Mouse (Mus musculus) neural tube, embryonic 15.5 days (tissue): ENCODE measurements at regions not wholly inside any gene's neighbourhood (a gene's known extent, or its start where the extent isn't known, plus 50 kb on each side); places are given as distances from the start of the nearest gene placed in this dataset.
"Not testable (repeated sequence)": the region's sequence is repeated elsewhere in the genome, so short reads cannot be mapped to it uniquely, and the experiment has no call there.

Experiments used
- ATAC-seq: fragments of 200-750 bp; cut with Nextera tagmentation; 2 replicates; pipeline ENCODE4 v1.8.0; 2017; ENCODE audit warnings: mild to moderate bottlenecking, moderate TSS enrichment, moderate library complexity; ENCODE audit not compliant: low FRiP score
- H3K27ac ChIP-seq: fragments of 300-500 bp; sonication (generic); replicated peaks from 2 replicates; pipeline ENCODE4 v1.5.1; 2015; ENCODE audit warnings: mild to moderate bottlenecking, inconsistent platforms
- H3K27me3 ChIP-seq: fragments of 300-500 bp; sonication (generic); replicated peaks from 2 replicates; pipeline ENCODE4 v1.6.1; 2015; ENCODE audit warnings: inconsistent platforms
- H3K36me3 ChIP-seq: fragments of 300-500 bp; sonication (generic); 2 replicates; pipeline ENCODE4 v1.6.1; 2015; ENCODE audit warnings: inconsistent platforms
- H3K4me1 ChIP-seq: fragments of 300-500 bp; sonication (generic); 2 replicates; pipeline ENCODE4 v1.6.1; 2015; ENCODE audit warnings: inconsistent platforms
- H3K4me2 ChIP-seq: fragments of 300-500 bp; sonication (generic); 2 replicates; pipeline ENCODE4 v1.6.1; 2015; ENCODE audit warnings: inconsistent platforms, mild to moderate bottlenecking, moderate library complexity
- H3K4me3 ChIP-seq: fragments of 300-500 bp; sonication (generic); replicated peaks from 2 replicates; pipeline ENCODE4 v1.5.1; 2015; ENCODE audit warnings: mild to moderate bottlenecking, inconsistent platforms
- H3K9ac ChIP-seq: fragments of 300-500 bp; sonication (generic); replicated peaks from 2 replicates; pipeline ENCODE4 v1.6.1; 2015; ENCODE audit warnings: mild to moderate bottlenecking, inconsistent platforms
- H3K9me3 ChIP-seq: fragments of 300-500 bp; sonication (generic); replicated peaks from 2 replicates; pipeline ENCODE4 v1.6.1; 2016; ENCODE audit warnings: inconsistent platforms
- WGBS: fragments of 180-500 bp; shearing (Covaris S2); methylation state at CpG from one replicate; pipeline ENCODE4 v1.1.7; 2015; ENCODE audit warnings: mixed read lengths; 5-methylcytosine and 5-hydroxymethylcytosine counted together

DNA sequence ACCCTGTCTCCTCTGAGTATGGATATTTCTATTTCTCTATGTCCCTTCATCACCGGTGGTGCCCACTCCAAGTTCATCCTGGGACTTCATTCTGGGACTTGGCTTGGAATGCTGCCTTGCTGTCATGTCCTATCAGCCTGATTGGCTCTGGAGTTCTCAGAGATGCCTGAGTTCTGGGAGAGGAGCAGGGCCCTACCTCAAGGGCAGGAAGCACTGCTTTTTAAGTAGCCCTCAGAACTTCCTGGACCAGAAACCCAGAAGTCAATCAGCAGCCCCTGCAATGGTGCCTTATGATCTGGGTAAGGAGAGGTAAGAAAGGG lies 228.2 kb upstream of the Zfp703 start:
- WGBS, result 95% methylated on average over 1 of the region's 1 CpGs
- no peak for ATAC-seq
- Histone ChIP-seq H3K9me3 (no peaks in the 10 kb centered on the region), H3K4me1 (peaks cover 30% of the 10 kb centered on the region), H3K27me3 (peaks cover 17% of the 10 kb centered on the region), H3K36me3 (no peaks in the 10 kb centered on the region), H3K27ac (no peak overlapping the region; the same call in 1 of the 2 replicates), H3K4me2 (no peak overlapping the region), H3K9ac (no peak overlapping the region), H3K4me3 (no peak overlapping the region)

- Histone ChIP-seq H3K9ac (no peak overlapping the region), H3K27me3 (peaks cover 11% of the 10 kb centered on the region), H3K9me3 (no peaks in the 10 kb centered on the region), H3K4me3 (no peak overlapping the region), H3K4me2 (no peak overlapping the region), H3K4me1 (peaks cover 30% of the 10 kb centered on the region), H3K36me3 (no peaks in the 10 kb centered on the region), H3K27ac (no peak overlapping the region)
- no peak for ATAC-seq
- WGBS, result 98% methylated on average over 1 of the region's 1 CpGs
Measured at GRCm38 (mm10) chr8:26750120-26750519, 227.0 kb upstream of the Zfp703 start.

DNA sequence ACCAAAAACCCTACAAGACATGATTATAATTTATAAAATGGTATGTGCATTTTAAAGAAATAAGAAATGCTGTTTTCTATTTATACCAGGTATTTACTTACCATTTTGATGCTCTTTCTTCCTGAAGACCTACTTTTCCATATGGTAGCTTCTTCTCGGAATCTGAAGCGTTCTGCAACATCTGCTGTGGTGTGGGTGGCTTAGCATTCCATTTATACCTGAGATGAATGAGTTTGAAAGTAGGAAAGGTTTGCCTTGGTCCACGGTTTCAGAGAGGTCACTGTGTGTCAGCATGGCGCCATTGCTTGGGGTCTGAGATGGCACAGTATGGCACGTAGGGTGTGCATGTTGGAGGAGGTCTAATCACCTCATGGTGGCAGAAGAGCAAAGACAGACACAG lies 225.5 kb upstream of the Zfp703 start:
- WGBS, result 94% methylated on average over 5 of the region's 5 CpGs

GRCm38 (mm10) chr8:26756452-26756851 lies 220.7 kb upstream of the Zfp703 start:
- H3K36me3 ChIP-seq, result no peaks in the 10 kb centered on the region

More for the DNA sequence above, 225.5 kb upstream of the Zfp703 start:
- Histone ChIP-seq H3K36me3 (no peaks in the 10 kb centered on the region), H3K4me1 (peaks cover 28% of the 10 kb centered on the region), H3K4me3 (no peak overlapping the region), H3K4me2 (no peak overlapping the region), H3K27me3 (peaks cover 5% of the 10 kb centered on the region; the same call in 1 of the 2 replicates), H3K9ac (no peak overlapping the region), H3K27ac (no peak overlapping the region), H3K9me3 (no peaks in the 10 kb centered on the region)
- no peak for ATAC-seq

GRCm38 (mm10) chr8:26760726-26761125 lies 216.4 kb upstream of the Zfp703 start:
- Histone ChIP-seq H3K4me3 (no peak overlapping the region), H3K4me2 (no peak overlapping the region), H3K9me3 (no peaks in the 10 kb centered on the region), H3K27ac (no peak overlapping the region), H3K36me3 (no peaks in the 10 kb centered on the region), H3K4me1 (peaks cover 11% of the 10 kb centered on the region), H3K9ac (no peak overlapping the region), H3K27me3 (no peaks in the 10 kb centered on the region)
- ATAC-seq, result no peak
- WGBS, result 95% methylated on average over 1 of the region's 1 CpGs

More at GRCm38 (mm10) chr8:26756452-26756851, 220.7 kb upstream of the Zfp703 start:
- WGBS, result 77% methylated on average over 2 of the region's 2 CpGs
- H3K27ac ChIP-seq, result no peak overlapping the region
- no peaks in the 10 kb centered on the region for H3K9me3 ChIP-seq
- ATAC-seq, result no peak
- no peak overlapping the region for H3K4me2 ChIP-seq
- no peaks in the 10 kb centered on the region; the same call in 1 of the 2 replicates for H3K27me3 ChIP-seq
- no peak overlapping the region for H3K4me3 ChIP-seq
- no peak overlapping the region for H3K9ac ChIP-seq
- no peaks in the 10 kb centered on the region for H3K4me1 ChIP-seq

DNA sequence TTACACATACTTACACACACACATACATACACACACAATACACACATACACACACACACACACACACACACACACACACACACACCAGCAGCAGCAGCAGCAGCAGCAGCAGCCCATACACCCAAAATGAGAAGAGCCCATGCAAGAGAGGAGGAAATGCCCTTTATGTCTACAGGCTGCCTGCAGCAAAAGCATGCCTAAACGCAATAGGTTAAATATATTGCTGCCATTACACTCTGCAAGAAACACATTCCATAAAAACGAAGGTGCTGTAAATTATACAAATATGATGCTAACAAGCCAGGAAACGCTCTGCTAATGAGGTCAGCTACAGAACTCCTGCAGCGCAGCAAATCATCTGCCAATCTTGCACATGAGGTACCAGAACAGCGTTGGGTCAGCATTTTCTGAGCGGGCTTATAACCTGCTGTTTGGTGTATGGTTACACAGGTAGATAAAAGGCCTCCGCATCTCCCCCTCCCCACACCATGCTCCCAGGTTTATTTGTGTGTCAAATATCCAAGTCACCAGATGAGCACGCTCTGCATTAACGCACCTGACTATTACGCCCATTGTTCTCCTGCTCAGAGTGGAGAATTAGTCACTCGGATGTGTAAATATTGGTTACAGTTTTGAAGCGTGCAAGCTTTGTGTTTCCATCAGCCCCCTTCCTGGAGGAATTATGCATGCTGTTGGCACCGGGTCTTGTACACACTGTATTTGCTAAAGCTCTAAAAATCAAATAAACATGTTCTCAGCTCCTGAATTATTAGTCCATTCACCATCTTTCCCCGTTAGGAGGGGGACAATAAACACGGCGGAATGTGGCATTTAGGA lies 214.0 kb upstream of the Zfp703 start:
- no peak overlapping the region for H3K4me3 ChIP-seq
- peak overlapping the region; percentile 15; the same call in 1 of the 2 replicates for H3K4me2 ChIP-seq
- peak overlapping the region; percentile 63 for H3K27ac ChIP-seq
- peak; percentile 74 for ATAC-seq
- no peaks in the 10 kb centered on the region for H3K27me3 ChIP-seq
- 0 out of 2 replicates have a peak overlapping the region, but pooled peaks have one; percentile 17 for H3K9ac ChIP-seq
- H3K9me3 ChIP-seq, result no peaks in the 10 kb centered on the region
- no peaks in the 10 kb centered on the region for H3K36me3 ChIP-seq
- WGBS, result 44% methylated on average over 16 of the region's 16 CpGs
- H3K4me1 ChIP-seq, result peaks cover 17% of the 10 kb centered on the region

DNA sequence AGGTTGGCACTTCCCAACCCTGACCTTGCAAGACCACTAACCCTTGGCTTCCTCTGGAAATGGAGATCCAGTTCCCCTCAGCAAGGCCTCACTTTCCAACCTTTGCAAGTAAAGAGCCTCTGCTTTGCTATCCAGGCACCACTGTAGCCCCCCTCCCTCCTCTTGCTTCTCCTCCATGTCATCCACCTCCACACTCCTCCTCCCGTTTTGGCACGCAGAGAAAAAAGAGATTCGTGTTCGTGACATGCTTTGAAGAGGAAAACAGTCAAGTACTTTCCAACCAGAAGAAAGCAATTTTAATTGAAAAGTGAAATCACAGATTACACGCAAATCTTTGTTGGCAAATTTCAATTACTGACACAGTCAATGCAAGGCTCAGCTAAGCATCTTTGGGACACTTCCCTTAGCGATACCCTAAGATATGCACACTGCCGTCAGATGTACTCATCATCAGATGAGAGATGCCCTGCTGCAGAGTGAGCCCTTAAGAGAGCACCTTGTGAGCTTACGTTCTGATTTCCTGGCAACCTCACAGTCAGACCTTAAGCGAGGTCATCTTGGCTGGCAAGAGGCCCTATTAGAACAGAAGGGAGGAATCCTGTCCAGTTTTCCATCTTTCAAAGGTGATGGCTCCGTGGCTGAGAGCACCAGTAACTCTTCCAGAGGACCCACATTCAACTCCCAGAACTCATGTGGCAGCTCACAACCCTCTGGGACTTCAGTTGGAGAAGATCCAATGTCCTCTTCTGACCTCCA lies 208.5 kb upstream of the Zfp703 start:
- Histone ChIP-seq H3K9me3 (no peaks in the 10 kb centered on the region), H3K9ac (no peak overlapping the region), H3K4me2 (no peak overlapping the region), H3K4me3 (no peak overlapping the region), H3K4me1 (peaks cover 26% of the 10 kb centered on the region), H3K36me3 (no peaks in the 10 kb centered on the region), H3K27me3 (0 out of 2 replicates have a peak, but pooled peaks cover 2% of the 10 kb centered on the region), H3K27ac (no peak overlapping the region)
- ATAC-seq, result no peak
- 91% methylated on average over 10 of the region's 10 CpGs for whole genome bisulfite sequencing

- 2% methylated on average over 16 of the region's 16 CpGs for WGBS
- H3K27ac ChIP-seq, result peak overlapping the region; percentile 60
- peak overlapping the region; percentile 55 for H3K4me2 ChIP-seq
- peaks cover 24% of the 10 kb centered on the region for H3K4me1 ChIP-seq
- no peak overlapping the region for H3K9ac ChIP-seq
- 0 out of 2 replicates have a peak, but pooled peaks cover 2% of the 10 kb centered on the region for H3K27me3 ChIP-seq
- no peaks in the 10 kb centered on the region for H3K9me3 ChIP-seq
- H3K36me3 ChIP-seq, result no peaks in the 10 kb centered on the region
- H3K4me3 ChIP-seq, result peak overlapping the region; percentile 12; the same call in 1 of the 2 replicates
- ATAC-seq, result peak; percentile 87
Measured at GRCm38 (mm10) chr8:26770424-26770886, 206.7 kb upstream of the Zfp703 start.

GRCm38 (mm10) chr8:26778917-26779537 lies 198.1 kb upstream of the Zfp703 start:
- H3K4me3 ChIP-seq, result no peak overlapping the region

DNA sequence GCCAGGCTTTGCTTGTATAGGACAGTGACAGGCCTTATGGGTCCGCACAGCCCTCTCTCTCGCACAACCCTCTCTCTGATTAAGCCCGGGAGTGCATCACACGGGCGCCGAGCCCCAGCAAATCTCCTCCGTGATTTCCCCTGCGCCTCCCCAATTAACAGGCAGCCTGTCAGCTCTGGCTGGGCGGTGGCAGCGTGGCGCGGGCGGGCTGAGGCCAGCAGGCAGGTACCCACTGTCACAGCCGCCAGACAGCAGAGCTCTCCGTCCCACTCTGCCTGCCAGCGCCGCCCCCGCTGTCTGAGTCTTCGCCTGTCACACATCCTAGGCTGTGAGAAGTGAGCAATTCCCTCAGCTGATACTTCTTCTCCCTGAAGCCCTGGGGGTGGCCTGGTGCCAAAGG lies 196.6 kb upstream of the Zfp703 start:
- no peak overlapping the region for H3K27ac ChIP-seq
- H3K4me3 ChIP-seq, result no peak overlapping the region
- H3K9ac ChIP-seq, result no peak overlapping the region
- ATAC-seq, result no peak
- H3K4me2 ChIP-seq, result peak overlapping the region; percentile 51
- no peaks in the 10 kb centered on the region for H3K9me3 ChIP-seq
- H3K36me3 ChIP-seq, result no peaks in the 10 kb centered on the region
- H3K4me1 ChIP-seq, result peaks cover 20% of the 10 kb centered on the region
- WGBS, result 30% methylated on average over 19 of the region's 19 CpGs
- H3K27me3 ChIP-seq, result peaks cover 11% of the 10 kb centered on the region

More at GRCm38 (mm10) chr8:26778917-26779537, 198.1 kb upstream of the Zfp703 start:
- H3K27ac ChIP-seq, result no peak overlapping the region
- H3K4me2 ChIP-seq, result no peak overlapping the region
- peaks cover 20% of the 10 kb centered on the region for H3K4me1 ChIP-seq
- 33% methylated on average over 10 of the region's 10 CpGs for WGBS
- H3K27me3 ChIP-seq, result peaks cover 11% of the 10 kb centered on the region
- no peak overlapping the region for H3K9ac ChIP-seq
- no peaks in the 10 kb centered on the region for H3K9me3 ChIP-seq
- peak; percentile 66 for ATAC-seq
- H3K36me3 ChIP-seq, result no peaks in the 10 kb centered on the region

DNA sequence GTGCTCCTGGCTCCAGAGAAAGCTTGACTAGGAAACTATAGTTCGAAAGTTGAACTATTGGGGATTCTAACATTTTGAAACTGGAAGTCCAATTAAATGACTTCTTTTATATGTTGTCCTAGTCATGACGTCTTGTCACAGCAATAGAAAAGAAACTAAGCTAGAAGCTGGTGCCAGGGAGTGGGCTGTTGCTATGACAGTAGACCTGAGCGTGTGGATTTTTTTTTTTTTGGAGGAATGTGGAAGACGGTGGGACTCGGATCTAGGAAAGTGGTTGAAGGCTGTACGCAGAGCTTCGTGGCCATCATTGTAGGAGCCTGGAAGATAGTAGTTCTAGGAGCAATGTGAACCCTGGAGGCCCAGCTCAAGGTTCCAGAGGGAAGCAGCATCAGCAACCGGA lies 194.2 kb upstream of the Zfp703 start:
- not testable (repeated sequence) for H3K27ac ChIP-seq, H3K9ac ChIP-seq
- WGBS, result 96% methylated on average over 8 of the region's 8 CpGs

More for the DNA sequence above, 194.2 kb upstream of the Zfp703 start:
- not testable (repeated sequence) for H3K4me3 ChIP-seq, ATAC-seq, H3K4me2 ChIP-seq, H3K9me3 ChIP-seq, H3K36me3 ChIP-seq
- Histone ChIP-seq H3K27me3 (peaks cover 11% of the 10 kb centered on the region), H3K4me1 (peaks cover 20% of the 10 kb centered on the region)
